Mouse (Mus musculus): ENCODE data around the gene Gm10662. TPM values are rescaled to one million over a fixed set of nuclear protein-coding genes. Genes with fewer than 3 reads are reported as not detected.
"Not testable (repeated sequence)": the region's sequence is repeated elsewhere in the genome, so short reads cannot be mapped to it uniquely, and the experiment has no call there.

The Gm10662 gene
- not detected in 2 replicates for polyA plus RNA-seq (2014; fragmentation: Nextera tagmentation; extraction: Ambion mirVana)

DNA sequence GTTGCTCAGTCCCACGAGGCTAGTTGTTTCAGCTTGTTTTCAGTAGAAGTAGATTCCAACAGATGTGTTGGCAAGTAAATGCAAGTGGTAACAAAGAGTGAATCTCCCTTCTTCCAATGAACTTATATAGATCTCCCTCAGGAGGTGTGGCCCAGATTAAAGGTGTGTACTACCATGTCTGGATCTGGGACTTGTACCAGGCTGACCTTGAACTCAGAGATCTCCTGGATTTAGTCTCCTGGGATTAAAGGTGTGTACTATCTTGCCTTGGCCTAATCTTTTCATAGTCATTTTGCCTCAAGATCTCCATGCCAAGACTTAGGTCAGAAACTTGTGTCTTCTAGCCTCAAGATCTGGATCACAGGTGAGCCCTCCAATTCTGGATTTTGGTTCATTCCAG lies at the start of gene Gm10662:
Gm10662 (minus strand) TSS at position 101 of the 400 bp plus-strand sequence.
- not testable (repeated sequence) for DNase-seq (ENCODE audit: low spot score); H3K9me3 ChIP-seq (ENCODE audit: control insufficient read depth, low read length); H3K4me1 ChIP-seq (replicated peaks; ENCODE audit: control insufficient read depth, insufficient read depth, low read length); H3K36me3 ChIP-seq (ENCODE audit: control insufficient read depth, insufficient read depth, low read length); H3K27me3 ChIP-seq (replicated peaks; ENCODE audit: control insufficient read depth, insufficient read depth, low read length); H3K4me3 ChIP-seq (ENCODE audit: low read depth, low read length); ATAC-seq (replicated peaks; ENCODE audit: low FRiP score); H3K9ac ChIP-seq (ENCODE audit: low read depth, low read length); H3K27ac ChIP-seq (ENCODE audit: low read depth, low read length); H3K4me2 ChIP-seq
- WGBS = no CpG with 5 or more reads among the region's 1 CpGs

DNA sequence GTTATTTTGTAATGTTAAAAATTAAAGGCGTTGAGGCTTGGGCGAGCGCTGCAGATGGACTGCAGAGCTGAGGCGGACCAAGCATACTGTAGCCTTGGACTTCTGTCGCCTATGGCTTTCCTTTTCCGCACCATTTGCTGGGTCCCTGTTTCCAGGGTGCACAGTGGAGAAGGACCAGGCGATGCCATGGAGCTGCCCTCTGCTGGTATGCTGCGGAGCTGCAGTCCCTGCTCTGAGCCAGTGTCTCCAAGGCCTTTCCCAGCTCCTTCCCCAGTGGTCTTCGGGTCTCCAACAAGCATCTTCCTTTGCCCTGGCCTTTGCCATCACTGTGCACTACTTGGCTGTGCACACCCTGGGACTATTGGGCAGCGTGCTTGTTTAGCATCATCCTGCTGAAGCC lies 19.2 kb upstream of the Gm10662 start:
- H3K9me3 ChIP-seq (ENCODE audit: control insufficient read depth, low read length); H3K4me2 ChIP-seq; DNase-seq (ENCODE audit: low spot score); H3K9ac ChIP-seq (ENCODE audit: low read depth, low read length); H3K36me3 ChIP-seq (ENCODE audit: control insufficient read depth, insufficient read depth, low read length); ATAC-seq (replicated peaks; ENCODE audit: low FRiP score); H3K27ac ChIP-seq (ENCODE audit: low read depth, low read length); H3K27me3 ChIP-seq (replicated peaks; ENCODE audit: control insufficient read depth, insufficient read depth, low read length); H3K4me1 ChIP-seq (replicated peaks; ENCODE audit: control insufficient read depth, insufficient read depth, low read length); H3K4me3 ChIP-seq (ENCODE audit: low read depth, low read length): not testable (repeated sequence)
- 86% methylated on average over 10 of the region's 10 CpGs for WGBS

Other genes starting within 250 kb of the Gm10662 start
- not detected in 2 replicates for gene Gm4214, start 159.8 kb downstream of the Gm10662 start, polyA plus RNA-seq (2014; fragmentation: Nextera tagmentation; extraction: Ambion mirVana)
- gene Gm4216, start 124.6 kb downstream of the Gm10662 start, polyA plus RNA-seq (2014; fragmentation: Nextera tagmentation; extraction: Ambion mirVana) = not detected in 2 replicates
- not detected in 2 replicates for gene Vmn1r163, start 88.9 kb downstream of the Gm10662 start, polyA plus RNA-seq (2014; fragmentation: Nextera tagmentation; extraction: Ambion mirVana)
- gene Gm8720, start 77.0 kb downstream of the Gm10662 start, polyA plus RNA-seq (2014; fragmentation: Nextera tagmentation; extraction: Ambion mirVana) = not detected in 2 replicates
- not detected in 2 replicates for gene Vmn1r165, start 72.9 kb upstream of the Gm10662 start, polyA plus RNA-seq (2014; fragmentation: Nextera tagmentation; extraction: Ambion mirVana)
- gene Vmn1r166, start 107.2 kb upstream of the Gm10662 start, polyA plus RNA-seq (2014; fragmentation: Nextera tagmentation; extraction: Ambion mirVana) = not detected in 2 replicates
- not detected in 2 replicates for gene Gm6902, start 134.4 kb upstream of the Gm10662 start, polyA plus RNA-seq (2014; fragmentation: Nextera tagmentation; extraction: Ambion mirVana)
- gene Nlrp4e, start 156.7 kb upstream of the Gm10662 start, polyA plus RNA-seq (2014; fragmentation: Nextera tagmentation; extraction: Ambion mirVana) = not detected in 2 replicates
- not detected in 2 replicates for gene Nlrp5, start 241.4 kb upstream of the Gm10662 start, polyA plus RNA-seq (2014; fragmentation: Nextera tagmentation; extraction: Ambion mirVana)

Measured in liver, embryonic 11.5 days (tissue).